Comparison of ENCODE assay signal across 28 mouse cellular contexts in the genomic region with DNA sequence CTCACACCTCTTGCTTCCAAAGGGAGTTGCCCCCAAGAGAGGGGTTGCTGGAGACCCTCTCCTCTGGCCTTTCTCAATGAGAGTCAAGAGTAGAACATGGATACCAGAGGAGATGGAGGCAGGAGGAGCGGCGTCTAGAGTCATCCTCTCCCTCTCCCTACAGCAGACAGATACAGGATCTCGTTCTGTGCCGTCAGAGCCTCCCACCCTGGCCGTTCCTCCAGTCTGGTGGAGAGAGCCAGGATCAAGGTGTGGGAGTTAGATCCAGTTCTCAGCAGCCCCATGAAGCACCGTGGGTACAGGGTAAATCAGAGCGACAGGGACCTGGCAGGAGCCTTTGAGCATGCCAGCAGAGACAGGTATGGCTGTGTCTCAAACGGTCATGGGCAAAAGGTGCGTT. TPM values are rescaled to one million over a fixed set of nuclear protein-coding genes. Genes with fewer than 3 reads are reported as not detected.
DNase-seq lines count a peak whose midpoint lies in the region; ATAC-seq and TF ChIP-seq lines count a peak whose summit lies in the region.
"Had no signal": no experiment of that assay in that cellular context is flagged by ENCODE, and none has a peak within 500 bp of the region (broad histone marks: within the 10 kb centered on the region; RNA-seq: fewer than 3 reads in every experiment).

No protein-coding gene starts in this region.

- 13% methylated on average over 9 of the region's 9 CpGs for WGBS in cerebellum, adult 2 months
- WGBS in forebrain, embryonic 10.5 days, result 74% methylated on average over 9 of the region's 9 CpGs
- 73% methylated on average over 9 of the region's 9 CpGs for WGBS in forebrain, embryonic 16.5 days
- WGBS in midbrain, embryonic 11.5 days, result 73% methylated on average over 9 of the region's 9 CpGs
- WGBS in midbrain, postnatal 0 days, result 70% methylated on average over 9 of the region's 9 CpGs
- WGBS in midbrain, embryonic 14.5 days, result 73% methylated on average over 9 of the region's 9 CpGs

- TF ChIP-seq POLR2A in cerebellum, adult 2 months (IDR thresholded peaks at IDR 0.05; ENCODE audit: borderline replicate concordance, insufficient read depth, low read length), result no peak

- TF ChIP-seq CTCF in cerebellum, adult 2 months (IDR thresholded peaks at IDR 0.05; ENCODE audit: borderline replicate concordance, insufficient read depth, low read depth, low read length), result no peak
- TF ChIP-seq CTCF in midbrain, postnatal 0 days (IDR thresholded peaks at IDR 0.05), result no peak

- H3K4me2 ChIP-seq in forebrain, embryonic 16.5 days (ENCODE audit: low read length), result no peak overlapping the region
- no peak overlapping the region for H3K4me2 ChIP-seq in midbrain, embryonic 11.5 days
- no peak overlapping the region for H3K4me2 ChIP-seq in midbrain, postnatal 0 days (ENCODE audit: low read depth, low read length, poor library complexity, severe bottlenecking)
- no peak overlapping the region for H3K4me2 ChIP-seq in midbrain, embryonic 14.5 days (ENCODE audit: low read length)
- H3K4me2 ChIP-seq: forebrain, embryonic 13.5 days; heart, embryonic 11.5 days; kidney, embryonic 15.5 days; limb, embryonic 12.5 days; liver, embryonic 15.5 days; lung, embryonic 14.5 days; neural tube, embryonic 12.5 days; stomach, embryonic 15.5 days had no signal

- H3K27me3 ChIP-seq in cerebellum, adult 2 months (ENCODE audit: control insufficient read depth, insufficient read depth, low read length), result no peaks in the 10 kb centered on the region
- peaks cover 75% of the 10 kb centered on the region for H3K27me3 ChIP-seq in forebrain, embryonic 10.5 days (ENCODE audit: poor library complexity, severe bottlenecking)
- no peaks in the 10 kb centered on the region for H3K27me3 ChIP-seq in forebrain, embryonic 16.5 days (replicated peaks; ENCODE audit: control insufficient read depth, insufficient read depth, low read length)
- H3K27me3 ChIP-seq in midbrain, embryonic 11.5 days (ENCODE audit: control insufficient read depth, insufficient read depth, low read length), result no peaks in the 10 kb centered on the region
- H3K27me3 ChIP-seq in midbrain, postnatal 0 days (ENCODE audit: insufficient read depth, low read length), result no peaks in the 10 kb centered on the region
- H3K27me3 ChIP-seq in midbrain, embryonic 14.5 days (ENCODE audit: control insufficient read depth, insufficient read depth, low read length), result no peaks in the 10 kb centered on the region
- H3K27me3 ChIP-seq: forebrain, embryonic 13.5 days; neural tube, embryonic 12.5 days; stomach, embryonic 15.5 days had no signal

- no peaks in the 10 kb centered on the region for H3K9me3 ChIP-seq in forebrain, embryonic 10.5 days
- H3K9me3 ChIP-seq in forebrain, embryonic 16.5 days (ENCODE audit: control insufficient read depth, low read length), result no peaks in the 10 kb centered on the region
- no peaks in the 10 kb centered on the region for H3K9me3 ChIP-seq in midbrain, embryonic 11.5 days (ENCODE audit: control insufficient read depth, low read length)
- no peaks in the 10 kb centered on the region for H3K9me3 ChIP-seq in midbrain, postnatal 0 days (ENCODE audit: low read length)
- H3K9me3 ChIP-seq in midbrain, embryonic 14.5 days (ENCODE audit: control insufficient read depth, low read length), result no peaks in the 10 kb centered on the region
- H3K9me3 ChIP-seq: forebrain, embryonic 13.5 days; kidney, embryonic 15.5 days; limb, embryonic 12.5 days; liver, embryonic 15.5 days; neural tube, embryonic 12.5 days; stomach, embryonic 15.5 days had no signal

- peak; percentile 42 to 50 for DNase-seq in cerebellum, adult 2 months
- DNase-seq in cerebellum, adult 11-12 months, result no peak
- DNase-seq in forebrain, embryonic 10.5 days (ENCODE audit: extremely low spot score, low spot score), result no peak
- DNase-seq in midbrain, embryonic 11.5 days (ENCODE audit: low spot score, missing footprints), result peak; percentile 60
- no peak for DNase-seq in midbrain, postnatal 0 days (ENCODE audit: low spot score)
- no peak for DNase-seq in midbrain, embryonic 14.5 days
- DNase-seq: adrenal gland, adult 2 months; gastrocnemius, adult 2 months; gastrocnemius, postnatal 36 days; heart, adult 18-20 months; heart, postnatal 36 days; kidney, adult 18-20 months; kidney, postnatal 25 days; lung, embryonic 14.5 days; lung, postnatal 14 days; right cerebral cortex, postnatal 25 days had no signal

- peaks cover 92% of the 10 kb centered on the region for H3K4me1 ChIP-seq in cerebellum, adult 2 months (ENCODE audit: control insufficient read depth, insufficient read depth, low read length)
- peaks cover 61% of the 10 kb centered on the region for H3K4me1 ChIP-seq in forebrain, embryonic 10.5 days
- H3K4me1 ChIP-seq in forebrain, embryonic 16.5 days (replicated peaks; ENCODE audit: control insufficient read depth, insufficient read depth, low read length), result peaks cover 29% of the 10 kb centered on the region
- peaks cover 20% of the 10 kb centered on the region for H3K4me1 ChIP-seq in midbrain, embryonic 11.5 days (ENCODE audit: control insufficient read depth, insufficient read depth, low read length)
- 0 out of 2 replicates have a peak, but pooled peaks cover 6% of the 10 kb centered on the region for H3K4me1 ChIP-seq in midbrain, postnatal 0 days (ENCODE audit: insufficient read depth, low read length)
- H3K4me1 ChIP-seq in midbrain, embryonic 14.5 days (ENCODE audit: control insufficient read depth, insufficient read depth, low read length), result peaks cover 52% of the 10 kb centered on the region
- H3K4me1 ChIP-seq: liver, embryonic 15.5 days had no signal

- H3K9ac ChIP-seq in forebrain, embryonic 16.5 days (replicated peaks; ENCODE audit: low read depth, low read length), result no peak overlapping the region
- no peak overlapping the region for H3K9ac ChIP-seq in midbrain, embryonic 11.5 days (ENCODE audit: low read length)
- H3K9ac ChIP-seq in midbrain, postnatal 0 days (replicated peaks; ENCODE audit: low read length, poor library complexity, severe bottlenecking), result no peak overlapping the region
- no peak overlapping the region for H3K9ac ChIP-seq in midbrain, embryonic 14.5 days (replicated peaks; ENCODE audit: low read length)
- H3K9ac ChIP-seq: forebrain, embryonic 13.5 days; kidney, embryonic 15.5 days; limb, embryonic 12.5 days; liver, embryonic 15.5 days; lung, embryonic 14.5 days; neural tube, embryonic 12.5 days; stomach, embryonic 15.5 days had no signal

- no peak for ATAC-seq in forebrain, embryonic 16.5 days
- ATAC-seq in midbrain, embryonic 11.5 days (ENCODE audit: low FRiP score), result no peak
- ATAC-seq in midbrain, postnatal 0 days (ENCODE audit: low FRiP score), result no peak
- ATAC-seq in midbrain, embryonic 14.5 days (ENCODE audit: low FRiP score, low TSS enrichment), result no peak
- ATAC-seq: activated CD4-positive, CD25-positive, alpha-beta regulatory T cell, adult 4 months; forebrain, embryonic 13.5 days; hindbrain, embryonic 16.5 days had no signal

- no peak overlapping the region for H3K4me3 ChIP-seq in cerebellum, adult 2 months (replicated peaks; ENCODE audit: insufficient read depth, low read depth, low read length)
- no peak overlapping the region for H3K4me3 ChIP-seq in forebrain, embryonic 10.5 days
- no peak overlapping the region for H3K4me3 ChIP-seq in forebrain, embryonic 16.5 days (replicated peaks; ENCODE audit: low read length)
- no peak overlapping the region for H3K4me3 ChIP-seq in midbrain, embryonic 11.5 days (ENCODE audit: low read depth, low read length)
- no peak overlapping the region for H3K4me3 ChIP-seq in midbrain, postnatal 0 days (ENCODE audit: low read depth, low read length)
- no peak overlapping the region for H3K4me3 ChIP-seq in midbrain, embryonic 14.5 days (replicated peaks; ENCODE audit: low read depth, low read length)
- H3K4me3 ChIP-seq: forebrain, embryonic 13.5 days; gastrocnemius, adult 2 months; kidney, embryonic 15.5 days; limb, embryonic 12.5 days; liver, embryonic 15.5 days; myocyte; neural tube, embryonic 12.5 days; stomach, embryonic 15.5 days had no signal

- H3K36me3 ChIP-seq in forebrain, embryonic 10.5 days (replicated peaks), result no peaks in the 10 kb centered on the region
- no peaks in the 10 kb centered on the region; the same call in 1 of the 2 replicates for H3K36me3 ChIP-seq in forebrain, embryonic 16.5 days (ENCODE audit: control insufficient read depth, insufficient read depth)
- H3K36me3 ChIP-seq in midbrain, embryonic 11.5 days (ENCODE audit: control insufficient read depth, insufficient read depth, low read length), result no peaks in the 10 kb centered on the region
- H3K36me3 ChIP-seq in midbrain, postnatal 0 days (ENCODE audit: insufficient read depth, low read length), result peaks cover 24% of the 10 kb centered on the region
- H3K36me3 ChIP-seq in midbrain, embryonic 14.5 days (ENCODE audit: control insufficient read depth, insufficient read depth, low read length), result peaks cover 24% of the 10 kb centered on the region
- H3K36me3 ChIP-seq: kidney, embryonic 15.5 days; limb, embryonic 12.5 days; liver, embryonic 15.5 days; stomach, embryonic 15.5 days had no signal

- peak overlapping the region; percentile 68 for H3K27ac ChIP-seq in cerebellum, adult 2 months (ENCODE audit: insufficient read depth, low read length)
- H3K27ac ChIP-seq in forebrain, embryonic 10.5 days, result peak overlapping the region; percentile 44; the same call in 1 of the 2 replicates
- no peak overlapping the region for H3K27ac ChIP-seq in forebrain, embryonic 16.5 days (ENCODE audit: low read length)
- no peak overlapping the region for H3K27ac ChIP-seq in midbrain, embryonic 11.5 days (ENCODE audit: low read depth, low read length)
- H3K27ac ChIP-seq in midbrain, postnatal 0 days (ENCODE audit: low read depth, low read length), result no peak overlapping the region
- 0 out of 2 replicates have a peak overlapping the region, but pooled peaks have one; percentile 20 for H3K27ac ChIP-seq in midbrain, embryonic 14.5 days (replicated peaks; ENCODE audit: low read depth, low read length)
- H3K27ac ChIP-seq: gastrocnemius, adult 2 months; kidney, embryonic 15.5 days; limb, embryonic 12.5 days; liver, embryonic 15.5 days; neural tube, embryonic 12.5 days; stomach, embryonic 15.5 days had no signal

RNA-seq across cellular contexts. Expression of a gene that starts 10.5 kb away (rescaled TPM):
- 165 and 168 TPM in 2 replicates for polyA plus RNA-seq in cerebellum, adult 2 months (2012; rRNA removed)
- polyA plus RNA-seq in forebrain, embryonic 10.5 days (2016; fragmentation: Nextera tagmentation; extraction: Ambion mirVana), result 2.8 and 5.5 TPM in 2 replicates
- polyA plus RNA-seq in forebrain, embryonic 16.5 days (2015; fragmentation: Nextera tagmentation; extraction: Ambion mirVana), result 134 and 147 TPM in 2 replicates
- polyA plus RNA-seq in midbrain, embryonic 11.5 days (2014; fragmentation: Nextera tagmentation; extraction: Ambion mirVana), result 30.9 and 31.4 TPM in 2 replicates
- 55.4 and 69.2 TPM in 2 replicates for total RNA-seq in midbrain, postnatal 0 days (2014; rRNA removed)
- 14.7 and 15.6 TPM in 2 replicates for polyA plus RNA-seq in midbrain, postnatal 0 days (2015; fragmentation: Nextera tagmentation; extraction: Ambion mirVana)
- 36.9 and 65.3 TPM in 2 replicates for polyA plus RNA-seq in midbrain, embryonic 14.5 days (2014; fragmentation: Nextera tagmentation; extraction: Ambion mirVana)
- total RNA-seq: adrenal gland, adult 2 months; gastrocnemius, postnatal 36 days had no signal
- polyA plus RNA-seq: activated CD4-positive, CD25-positive, alpha-beta regulatory T cell, adult 4 months; C2C12; myocyte had no signal

RNA-seq across cellular contexts. Expression of a gene that starts 26.5 kb away (rescaled TPM):
- polyA plus RNA-seq in cerebellum, adult 2 months (2012; rRNA removed), result 5.3 and 6.1 TPM in 2 replicates
- 1.4 and 1.5 TPM in 2 replicates for polyA plus RNA-seq in forebrain, embryonic 10.5 days (2016; fragmentation: Nextera tagmentation; extraction: Ambion mirVana)
- 0.77 and 1.6 TPM in 2 replicates for polyA plus RNA-seq in forebrain, embryonic 16.5 days (2015; fragmentation: Nextera tagmentation; extraction: Ambion mirVana)
- polyA plus RNA-seq in midbrain, embryonic 11.5 days (2014; fragmentation: Nextera tagmentation; extraction: Ambion mirVana), result 0.86 and 1.5 TPM in 2 replicates
- 0.38 and 1.4 TPM in 2 replicates for total RNA-seq in midbrain, postnatal 0 days (2014; rRNA removed)
- 0.81 and 0.96 TPM in 2 replicates for polyA plus RNA-seq in midbrain, postnatal 0 days (2015; fragmentation: Nextera tagmentation; extraction: Ambion mirVana)
- polyA plus RNA-seq in midbrain, embryonic 14.5 days (2014; fragmentation: Nextera tagmentation; extraction: Ambion mirVana), result 1.1 and 1.3 TPM in 2 replicates

RNA-seq across cellular contexts. Expression of a gene that starts 55.4 kb away (rescaled TPM):
- polyA plus RNA-seq in cerebellum, adult 2 months (2012; rRNA removed), result 68.1 and 72.4 TPM in 2 replicates
- polyA plus RNA-seq in forebrain, embryonic 10.5 days (2016; fragmentation: Nextera tagmentation; extraction: Ambion mirVana), result 61.9 and 64.1 TPM in 2 replicates
- polyA plus RNA-seq in forebrain, embryonic 16.5 days (2015; fragmentation: Nextera tagmentation; extraction: Ambion mirVana), result 55.4 and 59.0 TPM in 2 replicates
- polyA plus RNA-seq in midbrain, embryonic 11.5 days (2014; fragmentation: Nextera tagmentation; extraction: Ambion mirVana), result 65.2 and 65.9 TPM in 2 replicates
- total RNA-seq in midbrain, postnatal 0 days (2014; rRNA removed), result 22.6 and 31.4 TPM in 2 replicates
- polyA plus RNA-seq in midbrain, postnatal 0 days (2015; fragmentation: Nextera tagmentation; extraction: Ambion mirVana), result 25.5 and 25.8 TPM in 2 replicates
- polyA plus RNA-seq in midbrain, embryonic 14.5 days (2014; fragmentation: Nextera tagmentation; extraction: Ambion mirVana), result 38.2 and 48.6 TPM in 2 replicates

Comparison
In these comparisons a context has a peak if more than half of its experiments do, and no peak if none do; other contexts are left out.
1. DNase-seq: peak in cerebellum, adult 2 months (2 of 2) and midbrain, embryonic 11.5 days (single experiment); none in cerebellum, adult 11-12 months (single experiment), forebrain, embryonic 10.5 days (single experiment), midbrain, postnatal 0 days (single experiment) and midbrain, embryonic 14.5 days (single experiment).
2. H3K27ac ChIP-seq: peak in cerebellum, adult 2 months (single experiment), forebrain, embryonic 10.5 days (single experiment) and midbrain, embryonic 14.5 days (single experiment); none in forebrain, embryonic 16.5 days (single experiment), midbrain, embryonic 11.5 days (single experiment) and midbrain, postnatal 0 days (single experiment).